Mouse (Mus musculus) liver, adult 2 months (tissue): ENCODE measurements at regions not wholly inside any gene's neighbourhood (a gene's known extent, or its start where the extent isn't known, plus 50 kb on each side); places are given as distances from the start of the nearest gene placed in this dataset.

Source experiments
- CTCF ChIP-seq: fragments of 200-500 bp; IDR thresholded peaks from 2 replicates; pipeline ENCODE4 v1.5.1; 2011; ENCODE audit warnings: low read depth, low read length, control low read depth
- POLR2A ChIP-seq: fragments of 200-500 bp; IDR thresholded peaks from 2 replicates; pipeline ENCODE4 v1.6.1; 2011; ENCODE audit warnings: low read length, control low read depth; ENCODE audit not compliant: insufficient read depth; ENCODE audit errors: extremely low read depth

DNA sequence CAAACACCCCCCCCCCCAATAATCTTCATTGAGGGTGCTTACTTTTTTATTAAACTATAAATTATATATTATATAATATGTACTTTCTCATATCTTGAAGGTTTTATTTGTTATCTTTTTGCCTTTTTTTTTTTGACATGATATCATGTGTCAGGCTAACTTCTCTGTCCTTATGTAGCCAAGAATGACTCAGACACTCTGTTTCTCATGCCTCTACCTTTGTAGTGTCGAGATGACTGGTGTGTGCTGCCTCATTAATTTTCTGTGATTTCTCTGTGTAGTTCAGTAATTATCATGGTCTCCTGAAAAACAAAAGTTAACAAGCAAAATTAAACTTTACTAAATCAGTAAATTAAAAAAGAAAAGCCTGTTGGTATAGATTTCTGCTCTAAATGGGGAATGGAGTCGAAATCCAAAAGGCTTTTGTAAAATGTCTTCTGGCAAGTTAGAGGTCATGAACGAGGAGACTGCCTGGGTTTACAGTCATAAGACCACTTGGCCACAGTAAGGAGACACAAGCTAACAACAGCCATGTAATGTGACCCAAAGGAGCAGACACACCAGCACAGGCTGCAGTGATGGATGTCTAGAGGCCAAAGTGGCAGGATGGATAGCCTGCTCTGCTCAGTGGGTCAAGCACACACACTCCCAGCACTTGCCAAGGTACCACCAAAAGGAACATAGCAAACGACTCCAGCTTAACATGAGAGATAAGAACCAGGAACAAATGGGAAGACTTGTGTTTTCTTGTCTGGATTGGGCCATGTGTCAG, 53.2 kb upstream of the C1qtnf3 start:
- TF ChIP-seq CTCF (no peak), POLR2A (no peak)
